Mouse (Mus musculus) heart, postnatal 0 days (tissue): ENCODE results near the gene Smad9. TPM values are rescaled to one million over a fixed set of nuclear protein-coding genes. Genes with fewer than 3 reads are reported as not detected.

Source experiments
- ATAC-seq: fragments of 200-750 bp; cut with Nextera tagmentation; 2 replicates; pipeline ENCODE4 v1.8.0; 2017; ENCODE audit warnings: low read depth, moderate number of reproducible peaks, moderate library complexity; ENCODE audit not compliant: insufficient read depth
- DNase-seq: peaks from one replicate; pipeline ENCODE4 v3.0.0-alpha.2; 2016; ENCODE audit warnings: low spot score
- H3K27ac ChIP-seq: fragments of 300-500 bp; sonication (generic); 2 replicates; pipeline ENCODE4 v1.5.1; 2014; ENCODE audit warnings: low read depth, mild to moderate bottlenecking
- H3K27me3 ChIP-seq: fragments of 300-500 bp; sonication (generic); 2 replicates; pipeline ENCODE4 v1.6.1; 2014; ENCODE audit warnings: low read length, mixed read lengths; ENCODE audit not compliant: control insufficient read depth, insufficient read depth
- H3K36me3 ChIP-seq: fragments of 300-500 bp; sonication (generic); replicated peaks from 2 replicates; pipeline ENCODE4 v1.6.1; 2014; ENCODE audit warnings: low read length, mixed read lengths; ENCODE audit not compliant: control insufficient read depth, insufficient read depth
- H3K4me1 ChIP-seq: fragments of 300-500 bp; sonication (generic); 2 replicates; pipeline ENCODE4 v1.6.1; 2014; ENCODE audit warnings: antibody characterized with exemption; ENCODE audit not compliant: control insufficient read depth, insufficient read depth
- H3K4me2 ChIP-seq: fragments of 300-500 bp; sonication (generic); 2 replicates; pipeline ENCODE4 v1.6.1; 2014; ENCODE audit warnings: low read depth, mild to moderate bottlenecking, low read length, moderate library complexity
- H3K4me3 ChIP-seq: fragments of 300-500 bp; sonication (generic); 2 replicates; pipeline ENCODE4 v1.5.1; 2014; ENCODE audit warnings: low read depth, low read length
- H3K9ac ChIP-seq: fragments of 300-500 bp; sonication (generic); replicated peaks from 2 replicates; pipeline ENCODE4 v1.6.1; 2014; ENCODE audit warnings: low read depth, low read length, mixed read lengths
- H3K9me3 ChIP-seq: fragments of 300-500 bp; sonication (generic); replicated peaks from 2 replicates; pipeline ENCODE4 v1.6.1; 2016; ENCODE audit warnings: low read length; ENCODE audit not compliant: control insufficient read depth
- CTCF ChIP-seq: IDR thresholded peaks from 2 replicates; pipeline ENCODE4 v1.5.1; 2016; ENCODE audit warnings: antibody characterized with exemption, control low read depth, low read depth
- EP300 ChIP-seq: IDR thresholded peaks from 2 replicates; pipeline ENCODE4 v1.6.1; 2016; ENCODE audit warnings: antibody characterized with exemption, low read depth
- WGBS: fragments of 180-500 bp; shearing (Covaris S2); extraction: QIAGEN DNeasy Blood & Tissue Kit; methylation state at CpG from one replicate; pipeline ENCODE4 v1.1.7; 2014; 5-methylcytosine and 5-hydroxymethylcytosine counted together
- polyA plus RNA-seq: library from polyadenylated mRNA; unstranded; fragments of >200 nt; fragmentation: Nextera tagmentation; extraction: Ambion mirVana; gene quantifications from 2 replicates; pipeline ENCODE4 v1.2.1, GENCODE M21; 2015
- total RNA-seq: library from RNA; depleted of rRNA; stranded (reverse); fragments of >200 nt; gene quantifications from 2 replicates; pipeline ENCODE4 v1.2.3, GENCODE M21; 2014; ENCODE audit warnings: low replicate concordance

The Smad9 gene
- total and polyA plus RNA-seq, 2 experiments from 2014 or later = 0.27 to 0.69 TPM

DNA sequence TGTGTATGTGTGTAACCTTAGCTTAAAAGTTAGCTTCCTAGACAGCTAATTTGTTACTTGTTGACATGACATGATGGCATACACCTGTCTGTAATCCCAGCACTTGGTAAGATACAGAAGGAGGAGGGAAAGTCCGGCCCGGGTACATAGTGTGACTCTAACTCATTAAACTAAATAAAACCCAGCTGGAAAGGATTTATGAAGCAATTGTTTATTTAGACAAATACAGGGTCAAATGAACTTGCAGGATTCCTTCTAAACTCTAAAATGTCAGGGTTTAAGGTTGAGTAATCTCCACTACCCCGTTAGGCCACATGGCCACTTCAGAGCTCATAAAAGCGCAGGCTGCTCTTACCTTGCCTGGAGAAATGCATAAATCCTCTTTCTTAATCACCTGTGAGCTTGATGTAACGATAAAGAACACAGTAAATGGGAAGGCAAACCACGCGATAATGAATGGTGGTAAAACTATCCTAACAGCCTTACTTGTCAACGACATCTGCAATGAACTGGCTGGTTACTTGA is 23.7 kb upstream of the Smad9 start:
- TF ChIP-seq CTCF = no peak
- TF ChIP-seq EP300 = no peak
- ATAC-seq (no peak), DNase-seq (no peak)
- Histone ChIP-seq H3K9me3 (no peaks in the 10 kb centered on the region), H3K27me3 (no peaks in the 10 kb centered on the region), H3K4me1 (peaks cover 12% of the 10 kb centered on the region; the same call in 1 of the 2 replicates), H3K36me3 (peaks cover 62% of the 10 kb centered on the region), H3K4me2 (no peak overlapping the region), H3K9ac (no peak overlapping the region), H3K4me3 (no peak overlapping the region), H3K27ac (no peak overlapping the region)
- WGBS = 84% methylated on average over 8 of the region's 8 CpGs

DNA sequence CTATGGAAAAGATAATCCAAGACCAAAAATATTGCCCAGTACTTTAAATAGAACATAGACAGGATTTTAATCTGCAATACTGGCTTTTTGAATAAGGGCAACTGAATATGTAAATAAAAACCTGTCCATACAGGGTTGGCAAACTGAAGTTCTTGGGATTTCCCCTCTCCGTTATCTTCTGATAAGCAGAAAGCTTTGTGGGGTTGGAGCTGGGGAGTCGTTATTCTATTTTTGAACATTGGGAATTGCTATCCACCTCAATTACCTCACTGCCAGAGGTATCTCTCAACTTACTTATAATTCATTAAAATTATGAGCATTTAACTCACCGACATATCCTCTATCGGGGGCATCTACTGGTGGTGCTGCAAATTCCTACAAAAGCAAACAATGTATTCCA is 23.0 kb upstream of the Smad9 start:
- H3K9me3 ChIP-seq = no peaks in the 10 kb centered on the region
- no peak overlapping the region for H3K27ac ChIP-seq
- peaks cover 55% of the 10 kb centered on the region for H3K36me3 ChIP-seq
- 54% methylated on average over 4 of the region's 4 CpGs for WGBS
- H3K4me3 ChIP-seq = no peak overlapping the region
- DNase-seq (no peak), ATAC-seq (no peak)
- H3K27me3 ChIP-seq = no peaks in the 10 kb centered on the region
- no peak overlapping the region for H3K9ac ChIP-seq
- peaks cover 12% of the 10 kb centered on the region; the same call in 1 of the 2 replicates for H3K4me1 ChIP-seq
- H3K4me2 ChIP-seq = no peak overlapping the region
- TF ChIP-seq CTCF (no peak), EP300 (no peak)

DNA sequence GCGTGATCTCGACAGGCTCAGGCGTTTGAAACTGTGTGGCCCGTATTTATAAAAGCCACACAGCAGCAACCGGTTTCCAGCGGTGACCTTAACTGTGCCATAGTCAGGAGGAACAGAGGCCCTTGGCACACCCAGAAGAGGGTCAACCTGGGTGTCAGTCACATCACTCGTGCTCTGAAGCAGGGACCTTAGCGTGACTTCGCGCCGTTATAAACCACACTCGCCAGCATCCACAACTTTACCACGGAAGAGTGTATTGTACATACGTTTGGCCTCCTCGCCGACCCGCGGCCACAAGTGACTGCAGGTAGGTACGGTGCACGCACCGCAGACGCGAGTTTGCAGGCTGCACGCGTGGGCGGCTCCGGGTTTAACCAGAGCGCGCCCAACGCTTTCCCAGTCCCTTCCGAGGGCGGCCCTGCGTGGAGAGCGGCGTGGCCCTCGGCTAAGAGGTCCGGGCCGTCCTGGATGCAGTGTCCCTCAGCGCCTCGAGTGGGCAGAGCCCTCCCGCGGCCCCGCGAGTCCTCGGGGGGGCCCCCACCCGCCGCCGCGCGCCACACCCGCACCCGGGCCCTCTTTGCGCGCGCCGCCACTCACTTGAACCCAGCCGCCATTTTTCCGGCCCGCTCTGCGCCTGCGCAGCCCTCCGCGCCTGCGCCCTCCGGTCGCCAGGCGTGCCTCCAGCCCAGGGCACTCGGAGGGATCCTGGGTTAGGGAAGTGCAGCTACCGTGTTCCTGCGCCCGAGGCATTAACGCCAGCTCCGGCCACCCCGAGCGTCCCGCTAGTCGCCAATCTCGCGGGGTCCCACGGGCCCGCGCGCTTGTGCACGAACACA is 20.8 kb upstream of the Smad9 start:
- Histone ChIP-seq H3K36me3 (peaks cover 41% of the 10 kb centered on the region), H3K27ac (peak overlapping the region; percentile 98), H3K9ac (peak overlapping the region; percentile 90), H3K4me3 (peak overlapping the region; percentile 76), H3K27me3 (no peaks in the 10 kb centered on the region), H3K4me2 (peak overlapping the region; percentile 91), H3K4me1 (peaks cover 12% of the 10 kb centered on the region; the same call in 1 of the 2 replicates), H3K9me3 (no peaks in the 10 kb centered on the region)
- DNase-seq = peak; percentile 67
- WGBS = under 1% methylated on average over 79 of the region's 84 CpGs
- TF ChIP-seq EP300 (no peak), CTCF (no peak)
- peak; percentile 94 for ATAC-seq

DNA sequence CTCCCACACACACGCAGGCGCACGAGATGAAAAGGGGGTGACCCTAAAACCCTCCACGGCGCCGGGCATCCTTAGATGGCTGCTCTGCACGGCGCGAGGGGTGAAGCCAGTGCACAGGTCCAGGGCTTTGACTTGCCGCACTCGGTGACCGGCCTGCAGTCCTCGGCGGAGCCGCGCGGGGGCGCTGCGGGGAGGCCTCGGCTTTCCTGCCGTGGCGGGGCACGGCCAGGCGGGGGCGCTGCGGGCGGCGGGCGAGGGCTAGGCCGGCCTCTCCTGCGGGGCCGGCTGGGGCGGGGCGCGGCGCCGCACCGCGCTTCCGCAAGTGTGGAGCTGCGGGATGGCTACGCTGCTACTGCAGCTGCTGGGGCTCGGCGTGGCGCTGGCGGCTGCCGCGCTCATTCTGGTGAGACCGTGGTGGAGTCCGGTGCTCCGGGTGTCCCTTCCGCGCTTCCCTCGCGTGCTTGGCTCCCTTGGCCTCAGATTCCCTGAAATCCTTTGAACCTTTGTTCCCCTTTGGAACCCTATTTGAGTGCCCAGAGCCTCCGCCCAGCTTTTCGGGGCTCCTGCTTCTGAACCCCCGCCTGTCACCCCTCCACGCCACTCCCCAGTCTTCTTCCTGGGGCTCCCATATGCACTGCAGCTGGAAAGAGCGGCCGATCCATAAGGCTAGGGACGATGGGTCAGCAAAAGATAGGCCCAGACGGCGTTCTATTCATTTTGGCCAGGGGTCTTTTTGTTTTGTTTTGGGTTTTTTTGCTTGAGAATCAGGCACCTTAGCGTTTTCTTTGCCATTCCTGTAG is 19.9 kb upstream of the Smad9 start, which contains the start of the genes Exosc8 and Alg5:
TSS of gene Exosc8 (minus strand) at position 147 of the 800 bp plus-strand sequence.
TSS of gene Alg5 (plus strand) at position 293 of the 800 bp plus-strand sequence.
- WGBS = 1% methylated on average over 51 of the region's 65 CpGs

More for the DNA sequence above, 19.9 kb upstream of the Smad9 start, which contains the start of the genes Exosc8 and Alg5:
- Histone ChIP-seq H3K4me3 (peak within 1 kb of the TSS; percentile 76), H3K36me3 (peaks cover 36% of the 10 kb centered on the region), H3K27me3 (no peaks in the 10 kb centered on the region), H3K4me2 (peak within 1 kb of the TSS; percentile 91), H3K9ac (peak within 1 kb of the TSS; percentile 90), H3K9me3 (no peaks in the 10 kb centered on the region), H3K27ac (peak within 1 kb of the TSS; percentile 98), H3K4me1 (peaks cover 12% of the 10 kb centered on the region; the same call in 1 of the 2 replicates)
- ATAC-seq (peak; percentile 85), DNase-seq (peak; percentile 61)
- TF ChIP-seq EP300 = no peak
- TF ChIP-seq CTCF = peak; percentile 78
